Mouse (Mus musculus) CH12.LX (cell line): ENCODE data around the gene Phf20. TPM values are rescaled to one million over a fixed set of nuclear protein-coding genes. Genes with fewer than 3 reads are reported as not detected.

Experiments
- DNase-seq: peaks from one replicate; pipeline ENCODE4 v3.0.0-alpha.2; 2013; ENCODE audit errors: extremely low read depth
- H3K27ac ChIP-seq: 2 replicates; pipeline ENCODE4 v1.5.1; 2012; ENCODE audit warnings: low read depth, mild to moderate bottlenecking, control low read depth, moderate library complexity; ENCODE audit not compliant: insufficient read depth
- H3K27me3 ChIP-seq: replicated peaks from 2 replicates; pipeline ENCODE3; 2012; ENCODE audit warnings: inconsistent platforms
- H3K36me3 ChIP-seq, 2 experiments: replicated peaks in 1 of 2; 2 replicates each; pipeline versions ENCODE3 to v1.6.1; 2012; ENCODE audit warnings: inconsistent platforms in 1 of 2, low read length in 1 of 2, mild to moderate bottlenecking in 1 of 2, mixed read lengths in 1 of 2, moderate library complexity in 1 of 2; ENCODE audit not compliant: control insufficient read depth in 1 of 2, insufficient read depth in 1 of 2
- H3K4me1 ChIP-seq, 2 experiments: 2 replicates each; pipeline ENCODE4 v1.6.1; 2012; ENCODE audit warnings: inconsistent platforms in 1 of 2, moderate library complexity in 1 of 2; ENCODE audit not compliant: insufficient read depth in 2 of 2, control insufficient read depth in 1 of 2
- H3K4me2 ChIP-seq: 2 replicates; pipeline ENCODE4 v1.6.1; 2012; ENCODE audit warnings: low read depth, mild to moderate bottlenecking, control low read depth; ENCODE audit not compliant: poor library complexity, insufficient read depth, severe bottlenecking
- H3K4me3 ChIP-seq, 3 experiments: fragments of 150-350 bp in 1 of 3; sonication (generic) in 1 of 3; replicated peaks in 1 of 3; 2 replicates each; pipeline versions ENCODE3 to v1.5.1; 2011 to 2012; ENCODE audit warnings: low read depth in 2 of 3, low read length in 2 of 3, mild to moderate bottlenecking in 2 of 3, moderate library complexity in 2 of 3, control low read depth in 1 of 3, improper control_type of control experiment in 1 of 3, inconsistent platforms in 1 of 3, mixed read lengths in 1 of 3; ENCODE audit not compliant: poor library complexity in 1 of 3
- H3K79me2 ChIP-seq: replicated peaks from 2 replicates; pipeline ENCODE4 v1.6.1; 2012; ENCODE audit warnings: mild to moderate bottlenecking, moderate library complexity; ENCODE audit not compliant: control insufficient read depth, poor library complexity, insufficient read depth, severe bottlenecking; ENCODE audit errors: extremely low read depth
- H3K9ac ChIP-seq: 2 replicates; pipeline ENCODE4 v1.6.1; 2012; ENCODE audit warnings: low read depth, mild to moderate bottlenecking, control low read depth, moderate library complexity; ENCODE audit not compliant: insufficient read depth
- H3K9me3 ChIP-seq: replicated peaks from 2 replicates; pipeline ENCODE3; 2012; ENCODE audit warnings: low read length, inconsistent platforms, mixed read lengths
- BHLHE40 ChIP-seq: IDR thresholded peaks from 2 replicates; pipeline ENCODE4 v1.6.1; 2011; ENCODE audit warnings: mild to moderate bottlenecking, low read depth, low read length, improper control_type of control experiment
- CHD1 ChIP-seq: IDR thresholded peaks from 2 replicates; pipeline ENCODE4 v1.6.1; 2012; ENCODE audit warnings: low read depth, low read length, improper control_type of control experiment, inconsistent platforms
- CHD2 ChIP-seq: IDR thresholded peaks from 2 replicates; pipeline ENCODE4 v1.6.1; 2011; ENCODE audit warnings: low read length, improper control_type of control experiment
- CTCF ChIP-seq, 2 experiments: IDR thresholded peaks in 1 of 2; conservative IDR thresholded peaks in 1 of 2; 2 replicates each; pipeline ENCODE4 v1.5.1; 2011 to 2012; ENCODE audit warnings: low read depth in 2 of 2, low read length in 2 of 2, improper control_type of control experiment in 1 of 2, inconsistent platforms in 1 of 2, mild to moderate bottlenecking in 1 of 2, moderate library complexity in 1 of 2
- ELF1 ChIP-seq: IDR thresholded peaks from 2 replicates; pipeline ENCODE4 v1.6.1; 2014; ENCODE audit warnings: low read depth, mild to moderate bottlenecking, inconsistent platforms, low read length, improper control_type of control experiment
- EP300 ChIP-seq: IDR thresholded peaks from 2 replicates; pipeline ENCODE4 v1.6.1; 2011; ENCODE audit warnings: low read length, improper control_type of control experiment
- ETS1 ChIP-seq: conservative IDR thresholded peaks from 2 replicates; pipeline ENCODE4 v1.6.1; 2012; ENCODE audit warnings: low read depth, mild to moderate bottlenecking, inconsistent platforms, low read length, improper control_type of control experiment, moderate library complexity
- GABPA ChIP-seq: IDR thresholded peaks from 2 replicates; pipeline ENCODE4 v1.6.1; 2012; ENCODE audit warnings: low read depth, low read length, improper control_type of control experiment, inconsistent platforms; ENCODE audit not compliant: insufficient replicate concordance
- IRF4 ChIP-seq: IDR thresholded peaks from 2 replicates; pipeline ENCODE4 v1.6.1; 2014; ENCODE audit warnings: low read depth, mild to moderate bottlenecking, inconsistent platforms, low read length, improper control_type of control experiment
- JUN ChIP-seq: IDR thresholded peaks from 2 replicates; pipeline ENCODE4 v1.6.1; 2011; ENCODE audit warnings: low read depth, mild to moderate bottlenecking, low read length, improper control_type of control experiment, moderate library complexity; ENCODE audit not compliant: insufficient read depth
- JUND ChIP-seq: conservative IDR thresholded peaks from 2 replicates; pipeline ENCODE4 v1.6.1; 2011; ENCODE audit warnings: low read depth, low read length, improper control_type of control experiment
- KAT2A ChIP-seq: IDR thresholded peaks from 2 replicates; pipeline ENCODE4 v1.6.1; 2012; ENCODE audit warnings: low read length, improper control_type of control experiment, inconsistent platforms; ENCODE audit not compliant: insufficient replicate concordance
- MAFK ChIP-seq: IDR thresholded peaks from 2 replicates; pipeline ENCODE4 v1.6.1; 2011; ENCODE audit warnings: low read length, improper control_type of control experiment; ENCODE audit not compliant: insufficient replicate concordance
- MAX ChIP-seq: IDR thresholded peaks from 2 replicates; pipeline ENCODE4 v1.6.1; 2011; ENCODE audit warnings: low read length, improper control_type of control experiment
- MAZ ChIP-seq: IDR thresholded peaks from 2 replicates; pipeline ENCODE4 v1.6.1; 2012; ENCODE audit warnings: low read depth, mild to moderate bottlenecking, inconsistent platforms, low read length, improper control_type of control experiment, moderate library complexity
- MEF2A ChIP-seq: IDR thresholded peaks from 2 replicates; pipeline ENCODE4 v1.6.1; 2014; ENCODE audit warnings: low read depth, mild to moderate bottlenecking, inconsistent platforms, low read length, improper control_type of control experiment, borderline replicate concordance
- MYC ChIP-seq: IDR thresholded peaks from 2 replicates; pipeline ENCODE4 v1.6.1; 2011; ENCODE audit warnings: low read depth, mild to moderate bottlenecking, improper control_type of control experiment, low read length
- PAX5 ChIP-seq: IDR thresholded peaks from 2 replicates; pipeline ENCODE4 v1.6.1; 2012; ENCODE audit warnings: low read length, inconsistent platforms, mixed read lengths
- RAD21 ChIP-seq: IDR thresholded peaks from 2 replicates; pipeline ENCODE4 v1.6.1; 2011; ENCODE audit warnings: low read depth, mild to moderate bottlenecking, low read length, improper control_type of control experiment, moderate library complexity
- RCOR1 ChIP-seq: conservative IDR thresholded peaks from 2 replicates; pipeline ENCODE4 v1.6.1; 2012; ENCODE audit warnings: low read depth, mild to moderate bottlenecking, inconsistent platforms, low read length, improper control_type of control experiment
- SMC3 ChIP-seq: IDR thresholded peaks from 2 replicates; pipeline ENCODE4 v1.6.1; 2011; ENCODE audit warnings: low read depth, low read length, improper control_type of control experiment
- TCF12 ChIP-seq: IDR thresholded peaks from 2 replicates; pipeline ENCODE4 v1.6.1; 2014; ENCODE audit warnings: low read depth, mild to moderate bottlenecking, inconsistent platforms, low read length, improper control_type of control experiment
- USF2 ChIP-seq: conservative IDR thresholded peaks from 2 replicates; pipeline ENCODE4 v1.6.1; 2011; ENCODE audit warnings: low read depth, low read length, improper control_type of control experiment
- ZKSCAN1 ChIP-seq: IDR thresholded peaks from 2 replicates; pipeline ENCODE4 v1.6.1; 2012; ENCODE audit warnings: low read depth, inconsistent platforms, low read length, improper control_type of control experiment, borderline replicate concordance
- ZNF384 ChIP-seq: IDR thresholded peaks from 2 replicates; pipeline ENCODE4 v1.6.1; 2012; ENCODE audit warnings: low read depth, low read length, improper control_type of control experiment, inconsistent platforms
- dilution Hi-C: fragments of 300-500 bp; cut with MboI; formaldehyde crosslinking; loops from 2 replicates; pipeline ENCODE4 v1.14.3; 2020; ENCODE audit warnings: low sequenced_read_pairs; ENCODE audit not compliant: extremely low pct_unique_long_range_greater_than_20kb, extremely low pct_ligation_motif_present
- in situ Hi-C: fragments of 300-500 bp; cut with MboI; formaldehyde crosslinking; loops from 3 replicates; pipeline ENCODE4 v1.14.3; 2019; ENCODE audit warnings: low sequenced_read_pairs, low pct_ligation_motif_present, low pct_unique_long_range_greater_than_20kb, mixed read lengths
- polyA plus RNA-seq: library from polyadenylated mRNA; unstranded; fragments of >175 nt; gene quantifications from 2 replicates; pipeline ENCODE4 v1.2.1, GENCODE M21; 2012; ENCODE audit warnings: low read depth; ENCODE audit not compliant: insufficient read length
- total RNA-seq, 2 experiments: library from RNA; depleted of rRNA; stranded (reverse); fragments of 300-350 nt in 1 of 2; fragments of >200 nt in 1 of 2; gene quantifications; 2 replicates each; pipeline ENCODE4 v1.2.3; 2012 to 2014

The Phf20 gene
- total and polyA plus RNA-seq, 3 experiments: 11.7 to 17.6 (median 13.3) TPM

GRCm38 (mm10) chr2:156278226-156279017 is 82.2 kb downstream of the Phf20 start:
- H3K4me2 ChIP-seq: no peak overlapping the region
- TF ChIP-seq CTCF (conservative IDR thresholded peaks at IDR 0.05 in 1 of 2, IDR thresholded peaks at IDR 0.05 in 1 of 2; ENCODE audit: low read depth in 2 of 2, low read length in 2 of 2) (peak; percentile 51 to 91), MAX (no peak), USF2 (no peak), KAT2A (no peak), PAX5 (no peak), ELF1 (no peak), ZNF384 (no peak), RAD21 (peak; percentile 91), MYC (no peak), SMC3 (peak; percentile 84), IRF4 (no peak), CHD2 (no peak), MAZ (no peak), CHD1 (no peak), ETS1 (no peak), GABPA (no peak)
- no peaks in the 10 kb centered on the region for H3K27me3 ChIP-seq
- H3K9ac ChIP-seq: no peak overlapping the region
- in situ Hi-C loops (loop anchor here (25.0 kb wide), 1 partner anchor 291 kb away; no protein-coding TSS in a partner anchor), dilution Hi-C loops (no loop called here)
- DNase-seq: peak; percentile 82
- H3K9me3 ChIP-seq: no peaks in the 10 kb centered on the region
- peaks cover 0 to 7% of the 10 kb centered on the region in 2 experiments; a peak in 2 of 4 replicates for H3K4me1 ChIP-seq
- H3K79me2 ChIP-seq: peaks cover 3% of the 10 kb centered on the region; the same call in 1 of the 2 replicates
- no peak overlapping the region for H3K4me3 ChIP-seq
- no peak overlapping the region for H3K27ac ChIP-seq
- peaks cover 18 to 67% of the 10 kb centered on the region in 2 experiments for H3K36me3 ChIP-seq

- H3K27me3 ChIP-seq: no peaks in the 10 kb centered on the region
- peaks cover 13 to 71% of the 10 kb centered on the region in 2 experiments for H3K36me3 ChIP-seq
- no peak for DNase-seq
- no peak overlapping the region for H3K4me2 ChIP-seq
- in situ Hi-C loops: loop anchor here (25.0 kb wide), 1 partner anchor 294 kb away; no protein-coding TSS in a partner anchor
- no peak overlapping the region for H3K4me3 ChIP-seq
- dilution Hi-C loops: no loop called here
- peaks cover 3% of the 10 kb centered on the region; the same call in 1 of the 2 replicates for H3K79me2 ChIP-seq
- no peaks in the 10 kb centered on the region for H3K9me3 ChIP-seq
- H3K4me1 ChIP-seq: peaks cover 0 to 7% of the 10 kb centered on the region in 2 experiments; a peak in 2 of 4 replicates
- no peak for TF ChIP-seq MAFK
- no peak for TF ChIP-seq SMC3
- TF ChIP-seq IRF4: no peak
- no peak for TF ChIP-seq ZKSCAN1
- TF ChIP-seq EP300: no peak
- no peak for TF ChIP-seq BHLHE40
- TF ChIP-seq JUND: no peak
- TF ChIP-seq JUN: no peak
- TF ChIP-seq MAX: no peak
- no peak for TF ChIP-seq USF2
- no peak for TF ChIP-seq RCOR1
- no peak for TF ChIP-seq CHD2
- TF ChIP-seq PAX5: no peak
- TF ChIP-seq GABPA: no peak
- no peak for TF ChIP-seq MEF2A
- no peak for TF ChIP-seq TCF12
- H3K9ac ChIP-seq: no peak overlapping the region
- no peak overlapping the region for H3K27ac ChIP-seq
These were observed 85.0 kb downstream of the Phf20 start for GRCm38 (mm10) chr2:156281227-156281626.
